Mouse (Mus musculus): Measurements from ENCODE around the gene Rnf113a1.
"Not testable (repeated sequence)": the region's sequence is repeated elsewhere in the genome, so short reads cannot be mapped to it uniquely, and the experiment has no call there.

- not testable (repeated sequence) for TF ChIP-seq CTCF (IDR thresholded peaks at IDR 0.05; ENCODE audit: borderline replicate concordance, insufficient read depth, low read depth, low read length); POLR2A (IDR thresholded peaks at IDR 0.05; ENCODE audit: borderline replicate concordance, insufficient read depth, low read length)
These were observed 6.6 kb upstream of the Rnf113a1 start for GRCm38 (mm10) chrX:37184401-37184800.
